Mouse (Mus musculus) mammary gland, adult 2 months (tissue): Measurements from ENCODE around the gene Tmem175. TPM values are rescaled to one million over a fixed set of nuclear protein-coding genes. Genes with fewer than 3 reads are reported as not detected.

ENCODE experiments used
- polyA plus RNA-seq: library from polyadenylated mRNA; depleted of rRNA; stranded (reverse); fragments of >200 nt; gene quantifications from 2 replicates; pipeline ENCODE4 v1.2.3, GENCODE M21; 2012; ENCODE audit warnings: low replicate concordance; rRNA removed

The Tmem175 gene
- polyA plus RNA-seq: 50.8 and 77.4 TPM in 2 replicates

GRCm38 (mm10) chr5:108629634-108630483 lies at the start of gene Tmem175, which contains the start of gene Gak:
Gene Tmem175 (plus strand): TSS chr5:108629770.
Gene Gak (minus strand): TSS chr5:108629755.

GRCm38 (mm10) chr5:108659698-108660631 lies 30.4 kb downstream of the Tmem175 start, which contains the start of gene Idua:
Gene Idua (plus strand): TSS chr5:108660331.

GRCm38 (mm10) chr5:108668977-108669936 lies 39.7 kb downstream of the Tmem175 start, which contains the start of gene Dgkq:
Gene Dgkq (minus strand): TSS chr5:108669672.

GRCm38 (mm10) chr5:108675251-108675816 lies 45.8 kb downstream of the Tmem175 start, which contains the start of gene Slc26a1:
Gene Slc26a1 (minus strand): TSS chr5:108675569.

GRCm38 (mm10) chr5:108692271-108692670 lies 62.7 kb downstream of the Tmem175 start, which contains the start of gene Fgfrl1:
Gene Fgfrl1 (plus strand): TSS chr5:108692382.

Other genes with a start within 250 kb of the Tmem175 start
- gene Pde6b, start 241.4 kb upstream of the Tmem175 start, polyA plus RNA-seq: not detected in 2 replicates
- 26.6 and 48.0 TPM in 2 replicates for gene Atp5k, start 195.3 kb upstream of the Tmem175 start, polyA plus RNA-seq
- gene Mfsd7a, start 180.9 kb upstream of the Tmem175 start, polyA plus RNA-seq: 8.6 and 13.8 TPM in 2 replicates
- gene Pcgf3, start 168.5 kb upstream of the Tmem175 start, polyA plus RNA-seq: 4.6 and 11.1 TPM in 2 replicates
- 0.11 and 0.22 TPM in 2 replicates for gene Cplx1, start 79.7 kb upstream of the Tmem175 start, polyA plus RNA-seq
- 81.2 and 87.3 TPM in 2 replicates for gene Gak, start within 50 bp of the Tmem175 start, polyA plus RNA-seq
- gene Idua, start 30.6 kb downstream of the Tmem175 start, polyA plus RNA-seq: 29.9 and 32.8 TPM in 2 replicates
- gene Dgkq, start 39.9 kb downstream of the Tmem175 start, polyA plus RNA-seq: 21.7 and 27.2 TPM in 2 replicates
- 0.13 and 0.70 TPM in 2 replicates for gene Slc26a1, start 45.8 kb downstream of the Tmem175 start, polyA plus RNA-seq
- 173 and 187 TPM in 2 replicates for gene Fgfrl1, start 62.6 kb downstream of the Tmem175 start, polyA plus RNA-seq
- not detected in 2 replicates for gene Rnf212, start 145.2 kb downstream of the Tmem175 start, polyA plus RNA-seq
- gene Tmed11, start 165.6 kb downstream of the Tmem175 start, polyA plus RNA-seq: not detected in 2 replicates
- not detected in 2 replicates for gene Vmn2r8, start 179.1 kb downstream of the Tmem175 start, polyA plus RNA-seq
- not detected in 2 replicates for gene Vmn2r9, start 222.8 kb downstream of the Tmem175 start, polyA plus RNA-seq